Mouse (Mus musculus) limb, embryonic 12.5 days (tissue): ENCODE measurements around the gene Gabra2. TPM values are rescaled to one million over a fixed set of nuclear protein-coding genes. Genes with fewer than 3 reads are reported as not detected.

Experiments used
- ATAC-seq: fragments of 200-750 bp; cut with Nextera tagmentation; 2 replicates; pipeline ENCODE4 v1.8.0; 2017; ENCODE audit warnings: low read depth, moderate TSS enrichment; ENCODE audit not compliant: insufficient number of reproducible peaks, insufficient read depth, low FRiP score, low TSS enrichment
- H3K27ac ChIP-seq: fragments of 300-500 bp; sonication (generic); 2 replicates; pipeline ENCODE4 v1.5.1; 2016; ENCODE audit warnings: mild to moderate bottlenecking, moderate library complexity
- H3K27me3 ChIP-seq: fragments of 300-500 bp; sonication (generic); 2 replicates; pipeline ENCODE4 v1.6.1; 2016; ENCODE audit warnings: mild to moderate bottlenecking, moderate library complexity
- H3K36me3 ChIP-seq: fragments of 300-500 bp; sonication (generic); 2 replicates; pipeline ENCODE4 v1.6.1; 2016; ENCODE audit warnings: mild to moderate bottlenecking, moderate library complexity
- H3K4me1 ChIP-seq: fragments of 300-500 bp; sonication (generic); replicated peaks from 2 replicates; pipeline ENCODE4 v1.6.1; 2016
- H3K4me2 ChIP-seq: fragments of 300-500 bp; sonication (generic); 2 replicates; pipeline ENCODE4 v1.6.1; 2016; ENCODE audit warnings: mild to moderate bottlenecking, moderate library complexity
- H3K4me3 ChIP-seq: fragments of 300-500 bp; sonication (generic); replicated peaks from 2 replicates; pipeline ENCODE4 v1.5.1; 2016; ENCODE audit warnings: mild to moderate bottlenecking
- H3K9ac ChIP-seq: fragments of 300-500 bp; sonication (generic); replicated peaks from 2 replicates; pipeline ENCODE4 v1.6.1; 2016; ENCODE audit warnings: mild to moderate bottlenecking, moderate library complexity
- H3K9me3 ChIP-seq: fragments of 300-500 bp; sonication (generic); 2 replicates; pipeline ENCODE4 v1.6.1; 2016; ENCODE audit warnings: mild to moderate bottlenecking, moderate library complexity
- WGBS: fragments of 180-500 bp; shearing (Covaris S2); methylation state at CpG from one replicate; pipeline ENCODE4 v1.1.7; 2016; 5-methylcytosine and 5-hydroxymethylcytosine counted together
- polyA plus RNA-seq: library from polyadenylated mRNA; unstranded; fragments of >200 nt; fragmentation: Nextera tagmentation; extraction: Ambion mirVana; gene quantifications from 2 replicates; pipeline ENCODE4 v1.2.1, GENCODE M21; 2016

Gene Gabra2
- polyA plus RNA-seq, 1 experiment from 2014 or later, result 1.1 TPM

DNA sequence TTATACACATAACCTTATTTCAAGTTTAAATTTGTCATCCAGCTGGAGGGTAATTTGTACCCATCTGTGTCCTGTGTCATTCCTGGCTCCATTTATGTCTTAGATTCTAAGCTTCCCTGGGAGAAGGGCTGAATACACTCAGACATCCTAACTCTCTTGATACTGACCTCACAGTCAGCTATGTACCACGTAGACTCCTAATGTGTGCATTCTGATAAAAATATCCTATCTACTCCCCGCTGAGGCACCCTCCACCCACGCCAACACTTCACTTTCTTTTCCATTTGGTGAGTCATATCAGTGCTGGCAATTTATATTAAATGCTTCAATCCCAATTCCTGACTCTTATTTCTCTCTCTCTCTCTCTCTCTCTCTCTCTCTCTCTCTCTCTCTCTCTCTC, 34.0 kb downstream of the Gabra2 start:
- H3K9me3 ChIP-seq, result no peaks in the 10 kb centered on the region
- ATAC-seq, result no peak
- H3K4me3 ChIP-seq, result no peak overlapping the region
- 78% methylated on average over 3 of the region's 3 CpGs for WGBS
- no peaks in the 10 kb centered on the region for H3K4me1 ChIP-seq
- H3K36me3 ChIP-seq, result no peaks in the 10 kb centered on the region
- H3K9ac ChIP-seq, result no peak overlapping the region
- no peak overlapping the region for H3K4me2 ChIP-seq
- no peak overlapping the region for H3K27ac ChIP-seq
- H3K27me3 ChIP-seq, result no peaks in the 10 kb centered on the region

DNA sequence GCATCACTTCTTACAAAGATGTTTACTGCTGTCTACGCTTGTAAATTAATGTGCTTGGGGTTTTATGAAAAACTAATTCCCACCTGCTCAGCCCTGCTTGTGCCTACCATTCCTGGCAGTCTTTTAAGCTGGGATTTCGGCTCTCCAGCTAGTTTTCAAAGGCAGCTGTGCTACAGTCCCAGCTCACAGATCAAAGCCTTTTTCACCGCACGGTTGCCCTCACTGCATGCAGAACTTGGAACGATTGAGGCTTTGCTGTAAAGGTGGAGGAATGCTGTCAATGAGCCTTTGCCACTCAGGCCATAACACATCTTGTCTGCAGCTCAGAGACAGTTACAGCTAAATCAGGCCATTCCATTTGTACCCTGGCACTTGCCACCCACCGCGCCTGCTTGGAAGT, 37.6 kb downstream of the Gabra2 start:
- no peaks in the 10 kb centered on the region for H3K9me3 ChIP-seq
- no peak for ATAC-seq

DNA sequence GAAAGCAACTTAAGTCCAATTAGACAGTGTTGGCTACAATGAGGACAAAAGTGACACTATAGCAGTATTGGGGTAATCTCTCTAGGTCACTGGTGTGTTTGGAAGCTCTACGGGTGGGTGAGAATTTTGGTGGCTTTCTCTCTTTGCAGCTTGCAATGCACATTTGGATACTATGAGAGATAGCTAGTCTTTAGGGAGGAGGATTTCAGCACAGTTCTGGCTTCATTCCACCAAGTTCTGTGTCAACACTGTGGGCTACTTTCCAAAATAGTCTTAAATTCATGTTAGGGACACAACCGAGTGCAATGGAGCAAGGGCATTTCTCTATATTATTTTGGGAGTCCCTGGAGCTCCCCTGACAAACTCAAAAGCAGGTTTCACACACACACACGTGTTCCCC, 58.3 kb downstream of the Gabra2 start:
- Histone ChIP-seq H3K27me3 (no peaks in the 10 kb centered on the region), H3K4me1 (no peaks in the 10 kb centered on the region), H3K27ac (no peak overlapping the region), H3K9me3 (no peaks in the 10 kb centered on the region), H3K36me3 (no peaks in the 10 kb centered on the region), H3K4me3 (no peak overlapping the region), H3K4me2 (no peak overlapping the region), H3K9ac (no peak overlapping the region)
- ATAC-seq, result no peak
- WGBS, result 73% methylated on average over 3 of the region's 3 CpGs

More for the DNA sequence above, 37.6 kb downstream of the Gabra2 start:
- Histone ChIP-seq H3K36me3 (no peaks in the 10 kb centered on the region), H3K27ac (no peak overlapping the region), H3K9ac (no peak overlapping the region), H3K4me3 (no peak overlapping the region), H3K4me2 (no peak overlapping the region), H3K4me1 (no peaks in the 10 kb centered on the region), H3K27me3 (no peaks in the 10 kb centered on the region)
- 41% methylated on average over 7 of the region's 7 CpGs for WGBS

DNA sequence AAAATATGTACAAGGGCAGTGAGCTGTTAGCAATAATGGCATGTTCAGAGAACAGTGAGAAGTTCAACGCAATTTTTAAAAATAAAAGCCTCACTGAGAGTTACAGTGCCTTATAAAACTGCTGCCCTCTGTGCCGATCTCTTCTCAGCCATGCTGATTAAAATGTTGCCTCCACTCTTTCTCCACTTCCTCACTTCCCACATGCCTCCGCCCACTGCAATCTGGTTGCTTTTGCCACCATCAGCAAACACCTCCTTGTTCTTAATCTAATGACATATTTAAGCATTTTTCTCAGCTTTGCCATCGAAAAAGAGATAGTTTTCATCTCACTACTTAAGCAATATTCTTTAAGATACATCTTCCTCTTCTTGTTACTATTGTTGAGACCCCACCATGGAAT, 69.7 kb downstream of the Gabra2 start:
- H3K9me3 ChIP-seq, result no peaks in the 10 kb centered on the region
- no peak overlapping the region for H3K27ac ChIP-seq
- H3K36me3 ChIP-seq, result no peaks in the 10 kb centered on the region
- 82% methylated on average over 4 of the region's 4 CpGs for WGBS
- H3K4me1 ChIP-seq, result no peaks in the 10 kb centered on the region
- no peak overlapping the region for H3K4me3 ChIP-seq
- no peaks in the 10 kb centered on the region for H3K27me3 ChIP-seq
- H3K9ac ChIP-seq, result no peak overlapping the region
- no peak for ATAC-seq
- no peak overlapping the region for H3K4me2 ChIP-seq

DNA sequence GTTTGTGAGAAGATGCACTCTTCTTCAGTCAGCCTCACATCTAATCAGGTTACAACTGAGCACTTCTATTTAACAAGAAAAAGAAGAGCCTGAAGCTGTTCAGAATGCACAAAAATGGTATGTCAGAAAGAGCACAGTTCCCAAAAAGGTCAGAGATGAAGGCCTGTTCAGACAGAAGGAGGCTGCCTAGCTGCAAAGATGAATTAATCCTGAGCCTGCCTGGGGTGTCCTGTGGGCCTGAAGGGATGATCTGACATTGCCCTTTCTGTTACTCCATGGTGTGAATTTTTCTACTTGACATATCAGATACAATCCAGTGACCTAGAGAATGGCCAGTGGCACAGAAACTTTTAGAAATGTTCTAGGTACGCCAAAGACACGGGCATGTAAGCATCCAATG, 83.9 kb downstream of the Gabra2 start:
- no peak for ATAC-seq
- WGBS, result 85% methylated on average over 2 of the region's 2 CpGs
- H3K27me3 ChIP-seq, result no peaks in the 10 kb centered on the region

DNA sequence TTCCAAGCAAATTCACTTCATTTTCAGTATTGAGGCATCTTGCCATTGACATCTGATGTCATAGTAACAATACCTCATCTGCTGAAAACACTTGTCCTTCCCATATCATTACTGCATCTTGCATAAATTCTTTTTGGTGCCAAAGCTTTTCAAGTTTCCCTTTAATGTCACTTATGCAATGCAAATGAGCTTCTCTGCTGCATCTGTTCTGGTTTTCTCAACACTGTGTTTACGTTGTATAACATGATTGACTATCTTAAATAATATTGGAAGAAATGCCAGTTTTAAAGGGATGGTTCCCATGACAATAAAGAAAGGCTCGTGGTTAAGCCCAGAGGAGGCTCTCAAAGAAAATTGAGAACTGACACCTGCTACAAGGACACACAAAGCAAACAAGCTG, 84.4 kb downstream of the Gabra2 start:
- Histone ChIP-seq H3K27ac (no peak overlapping the region), H3K4me3 (no peak overlapping the region), H3K36me3 (no peaks in the 10 kb centered on the region), H3K9ac (no peak overlapping the region), H3K4me1 (no peaks in the 10 kb centered on the region), H3K9me3 (no peaks in the 10 kb centered on the region), H3K4me2 (no peak overlapping the region), H3K27me3 (no peaks in the 10 kb centered on the region)
- 72% methylated on average over 2 of the region's 2 CpGs for WGBS
- ATAC-seq, result no peak

More for the DNA sequence above, 83.9 kb downstream of the Gabra2 start:
- H3K4me1 ChIP-seq, result no peaks in the 10 kb centered on the region
- H3K27ac ChIP-seq, result no peak overlapping the region
- no peak overlapping the region for H3K9ac ChIP-seq
- H3K36me3 ChIP-seq, result no peaks in the 10 kb centered on the region
- H3K4me2 ChIP-seq, result no peak overlapping the region
- no peaks in the 10 kb centered on the region for H3K9me3 ChIP-seq
- H3K4me3 ChIP-seq, result no peak overlapping the region

DNA sequence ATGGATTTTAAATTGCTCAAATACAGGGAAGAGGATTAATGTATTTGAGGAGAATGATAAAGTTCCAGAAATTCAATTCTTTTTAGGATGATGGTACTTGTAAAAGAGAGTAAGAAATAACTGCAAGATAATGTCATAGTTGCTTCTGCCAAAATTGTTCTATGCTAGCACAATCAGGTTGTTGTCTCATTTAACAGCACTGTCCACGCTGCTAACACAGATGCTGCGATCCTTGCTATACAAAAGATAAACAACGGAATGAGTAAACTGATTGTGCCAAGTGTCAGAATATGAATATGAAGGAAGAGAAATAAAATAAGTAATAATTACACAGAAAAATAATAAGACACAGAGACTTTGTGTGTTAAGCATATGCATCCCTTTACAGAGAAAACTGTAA, 84.9 kb downstream of the Gabra2 start:
- no peak for ATAC-seq
- Histone ChIP-seq H3K9me3 (no peaks in the 10 kb centered on the region), H3K36me3 (no peaks in the 10 kb centered on the region), H3K9ac (no peak overlapping the region), H3K4me1 (no peaks in the 10 kb centered on the region), H3K27ac (no peak overlapping the region), H3K27me3 (no peaks in the 10 kb centered on the region), H3K4me3 (no peak overlapping the region), H3K4me2 (no peak overlapping the region)
- 85% methylated on average over 3 of the region's 3 CpGs for whole genome bisulfite sequencing

DNA sequence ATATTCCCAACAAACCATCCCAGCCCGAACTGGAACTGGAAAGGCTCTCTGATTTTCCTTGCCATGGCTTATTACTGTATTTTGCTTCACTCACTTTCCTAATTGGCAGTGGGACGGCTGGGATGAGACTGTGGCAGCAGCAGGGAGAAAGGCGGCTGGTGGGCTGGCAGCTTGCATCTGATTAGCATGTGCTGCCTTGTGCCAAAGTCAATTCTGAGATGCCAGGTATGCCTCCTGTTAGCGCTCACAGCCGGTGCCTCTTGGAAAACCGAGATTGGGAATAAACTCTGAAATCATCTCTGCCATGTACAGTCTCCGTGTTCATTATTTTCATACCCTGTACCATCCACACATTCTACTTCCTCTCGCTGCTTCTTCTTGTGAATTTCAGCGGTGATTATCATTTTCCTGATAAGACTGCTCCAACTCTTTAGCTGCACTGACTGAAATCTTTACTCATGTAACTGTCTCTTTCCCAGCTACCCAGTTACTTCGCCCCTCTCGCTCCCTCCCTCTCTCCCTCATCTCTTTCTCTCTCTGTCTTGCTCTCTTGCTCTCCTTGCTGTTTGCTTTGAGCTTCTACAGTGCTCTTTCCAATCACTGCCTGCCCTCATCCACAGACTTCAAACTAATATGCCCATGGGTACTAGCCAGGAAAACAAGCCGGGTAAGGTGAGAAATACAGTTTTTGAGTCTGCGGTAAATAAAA, 99.9 kb downstream of the Gabra2 start:
- WGBS, result 80% methylated on average over 13 of the region's 13 CpGs
- Histone ChIP-seq H3K27me3 (no peaks in the 10 kb centered on the region), H3K4me1 (no peaks in the 10 kb centered on the region)

DNA sequence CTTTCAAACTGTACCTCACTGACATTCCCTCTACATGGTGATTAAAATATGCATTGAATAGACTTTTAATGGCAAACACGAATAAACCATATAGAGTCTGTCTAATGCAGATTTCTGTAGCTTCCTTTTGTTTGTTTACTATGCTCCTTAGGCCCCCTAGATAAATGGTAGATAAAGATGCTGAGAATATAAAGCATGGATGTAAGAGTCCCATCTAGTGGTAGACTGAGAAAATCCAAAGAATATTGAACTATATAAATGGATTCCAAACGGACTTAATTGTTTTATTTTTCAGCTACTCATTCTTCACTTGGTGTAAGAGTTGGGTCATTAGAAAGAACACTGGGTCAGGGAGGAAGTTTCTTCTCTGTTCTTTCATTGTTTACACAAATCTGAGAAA, 102.4 kb downstream of the Gabra2 start:
- Histone ChIP-seq H3K4me2 (no peak overlapping the region), H3K27me3 (no peaks in the 10 kb centered on the region), H3K4me1 (no peaks in the 10 kb centered on the region), H3K36me3 (no peaks in the 10 kb centered on the region), H3K9me3 (no peaks in the 10 kb centered on the region), H3K27ac (no peak overlapping the region), H3K9ac (no peak overlapping the region), H3K4me3 (no peak overlapping the region)
- WGBS, result 66% methylated on average over 2 of the region's 2 CpGs
- ATAC-seq, result no peak

More for the DNA sequence above, 99.9 kb downstream of the Gabra2 start:
- Histone ChIP-seq H3K27ac (no peak overlapping the region), H3K9me3 (no peaks in the 10 kb centered on the region), H3K4me2 (no peak overlapping the region), H3K4me3 (no peak overlapping the region), H3K36me3 (no peaks in the 10 kb centered on the region), H3K9ac (no peak overlapping the region)
- no peak for ATAC-seq

DNA sequence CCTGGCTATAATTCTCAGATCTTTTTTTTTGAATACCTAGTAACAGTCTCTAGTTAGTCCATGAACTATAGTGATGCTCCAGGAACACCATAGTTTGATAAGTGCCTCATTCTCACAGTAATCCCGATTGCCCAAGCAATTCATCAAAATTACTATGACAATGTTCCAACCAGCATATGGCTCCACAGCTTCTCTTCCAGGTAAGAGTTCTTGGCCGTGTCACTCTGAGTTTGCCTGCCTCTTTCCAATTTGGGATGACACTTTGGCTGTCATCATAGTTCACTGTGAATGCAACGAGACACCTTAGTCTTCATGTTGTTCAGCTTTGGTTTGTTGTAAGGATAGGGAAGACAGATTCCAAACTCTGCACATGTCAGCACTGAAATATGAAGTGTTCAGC, 104.8 kb downstream of the Gabra2 start:
- H3K4me2 ChIP-seq, result no peak overlapping the region
- no peak for ATAC-seq
- no peak overlapping the region for H3K27ac ChIP-seq
- H3K36me3 ChIP-seq, result no peaks in the 10 kb centered on the region
- H3K27me3 ChIP-seq, result no peaks in the 10 kb centered on the region
- H3K9me3 ChIP-seq, result no peaks in the 10 kb centered on the region
- H3K9ac ChIP-seq, result no peak overlapping the region
- H3K4me3 ChIP-seq, result no peak overlapping the region
- H3K4me1 ChIP-seq, result no peaks in the 10 kb centered on the region
- WGBS, result 86% methylated on average over 3 of the region's 3 CpGs
